Mouse (Mus musculus) cortical plate, adult 2 months (tissue): Measurements from ENCODE around the gene Ddx56.
A peak's percentile ranks its signal among the peaks of the same experiment; 100 is the strongest.

Source experiments
- CTCF ChIP-seq: fragments of 200-500 bp; IDR thresholded peaks from 2 replicates; pipeline ENCODE4 v1.5.1; 2011; ENCODE audit warnings: mild to moderate bottlenecking, control low read depth, low read length; ENCODE audit not compliant: insufficient read depth; ENCODE audit errors: extremely low read depth
- POLR2A ChIP-seq: fragments of 200-500 bp; IDR thresholded peaks from 2 replicates; pipeline ENCODE4 v1.6.1; 2011; ENCODE audit warnings: mild to moderate bottlenecking, low read length, control low read depth; ENCODE audit not compliant: insufficient read depth; ENCODE audit errors: extremely low read depth

DNA sequence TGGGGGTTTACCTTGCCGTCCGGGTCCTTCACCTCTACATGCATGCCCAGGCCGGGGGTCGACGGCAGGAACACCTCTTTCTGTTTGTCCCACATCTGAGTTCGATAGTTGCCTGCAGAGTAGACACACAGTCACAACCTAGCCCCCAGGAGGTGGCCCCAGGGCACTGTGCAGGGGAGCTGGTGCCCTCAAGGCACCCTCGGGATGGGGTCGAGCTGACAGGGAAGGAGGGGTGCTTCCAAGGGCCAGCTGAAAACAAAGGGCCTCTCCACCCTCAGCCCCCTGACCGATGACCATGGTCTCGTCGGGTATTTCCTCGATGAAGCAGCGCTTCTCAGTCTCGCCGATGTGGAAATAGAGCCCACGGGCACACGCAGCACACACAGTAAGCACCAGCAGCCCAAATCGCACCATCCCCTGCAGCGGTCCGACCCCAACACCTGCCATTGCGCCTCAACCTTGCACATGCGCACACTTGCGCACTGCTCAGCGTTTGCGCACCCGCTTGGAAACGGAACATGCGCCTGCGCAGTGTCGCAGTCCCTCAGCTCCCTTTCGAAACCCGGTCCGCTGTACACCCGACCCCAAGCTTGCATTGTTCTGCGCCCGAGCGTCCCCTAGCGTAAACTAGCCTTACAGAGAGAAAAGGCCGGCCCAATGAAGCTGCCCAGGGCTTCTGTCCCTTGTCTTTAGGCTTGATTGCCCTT lies 7.0 kb upstream of the Ddx56 start, which contains the start of gene Tmed4:
- TF ChIP-seq CTCF (peak; percentile 52), POLR2A (peak; percentile 99)
